Mouse (Mus musculus): Measurements from ENCODE around the gene Zfp53. TPM values are rescaled to one million over a fixed set of nuclear protein-coding genes. Genes with fewer than 3 reads are reported as not detected.

Gene Zfp53
- polyA plus RNA-seq, 1 experiment from 2014 or later = 5.9 TPM

GRCm38 (mm10) chr17:21501365-21501764 is 12.6 kb downstream of the Zfp53 start:
- 65% methylated on average over 1 of the region's 1 CpGs for WGBS
- H3K9ac ChIP-seq (ENCODE audit: low read depth, low read length) = no peak overlapping the region
- H3K27me3 ChIP-seq (replicated peaks; ENCODE audit: control insufficient read depth, insufficient read depth, low read length) = no peaks in the 10 kb centered on the region
- no peak for TF ChIP-seq CTCF (IDR thresholded peaks at IDR 0.05; ENCODE audit: low read depth)
- no peaks in the 10 kb centered on the region for H3K4me1 ChIP-seq (replicated peaks; ENCODE audit: control insufficient read depth, insufficient read depth, low read length)
- no peak overlapping the region for H3K4me3 ChIP-seq (ENCODE audit: low read depth, low read length)
- H3K4me2 ChIP-seq (replicated peaks; ENCODE audit: low read depth) = no peak overlapping the region
- no peak for ATAC-seq
- H3K9me3 ChIP-seq (ENCODE audit: control insufficient read depth) = no peaks in the 10 kb centered on the region
- no peak overlapping the region for H3K27ac ChIP-seq (ENCODE audit: low read depth, low read length)
- peaks cover 14% of the 10 kb centered on the region; the same call in 1 of the 2 replicates for H3K36me3 ChIP-seq (ENCODE audit: control insufficient read depth, insufficient read depth)

- WGBS = 92% methylated on average over 1 of the region's 1 CpGs
- Histone ChIP-seq H3K27me3 (replicated peaks; ENCODE audit: control insufficient read depth, insufficient read depth, low read length) (no peaks in the 10 kb centered on the region), H3K9me3 (ENCODE audit: control insufficient read depth) (no peaks in the 10 kb centered on the region), H3K36me3 (ENCODE audit: control insufficient read depth, insufficient read depth) (peaks cover 34% of the 10 kb centered on the region), H3K4me3 (ENCODE audit: low read depth, low read length) (no peak overlapping the region), H3K27ac (ENCODE audit: low read depth, low read length) (no peak overlapping the region), H3K4me1 (replicated peaks; ENCODE audit: control insufficient read depth, insufficient read depth, low read length) (no peaks in the 10 kb centered on the region), H3K4me2 (replicated peaks; ENCODE audit: low read depth) (no peak overlapping the region), H3K9ac (ENCODE audit: low read depth, low read length) (no peak overlapping the region)
- ATAC-seq = no peak
- TF ChIP-seq CTCF (IDR thresholded peaks at IDR 0.05; ENCODE audit: low read depth) = peak; percentile 45
Measured at GRCm38 (mm10) chr17:21504524-21504923, 15.7 kb downstream of the Zfp53 start.

GRCm38 (mm10) chr17:21506258-21506657 is 17.5 kb downstream of the Zfp53 start:
- ATAC-seq = no peak

GRCm38 (mm10) chr17:21509756-21510155 is 21.0 kb downstream of the Zfp53 start:
- Histone ChIP-seq H3K9ac (ENCODE audit: low read depth, low read length) (no peak overlapping the region), H3K4me2 (replicated peaks; ENCODE audit: low read depth) (no peak overlapping the region), H3K9me3 (ENCODE audit: control insufficient read depth) (no peaks in the 10 kb centered on the region), H3K27me3 (replicated peaks; ENCODE audit: control insufficient read depth, insufficient read depth, low read length) (no peaks in the 10 kb centered on the region), H3K27ac (ENCODE audit: low read depth, low read length) (no peak overlapping the region), H3K4me3 (ENCODE audit: low read depth, low read length) (no peak overlapping the region), H3K36me3 (ENCODE audit: control insufficient read depth, insufficient read depth) (peaks cover 33% of the 10 kb centered on the region), H3K4me1 (replicated peaks; ENCODE audit: control insufficient read depth, insufficient read depth, low read length) (no peaks in the 10 kb centered on the region)
- no peak for TF ChIP-seq CTCF (IDR thresholded peaks at IDR 0.05; ENCODE audit: low read depth)
- no peak for ATAC-seq

More at GRCm38 (mm10) chr17:21506258-21506657, 17.5 kb downstream of the Zfp53 start:
- no peak overlapping the region for H3K4me2 ChIP-seq (replicated peaks; ENCODE audit: low read depth)
- 94% methylated on average over 3 of the region's 3 CpGs for WGBS
- no peak overlapping the region for H3K27ac ChIP-seq (ENCODE audit: low read depth, low read length)
- H3K9ac ChIP-seq (ENCODE audit: low read depth, low read length) = no peak overlapping the region
- no peaks in the 10 kb centered on the region for H3K27me3 ChIP-seq (replicated peaks; ENCODE audit: control insufficient read depth, insufficient read depth, low read length)
- no peaks in the 10 kb centered on the region for H3K9me3 ChIP-seq (ENCODE audit: control insufficient read depth)
- no peaks in the 10 kb centered on the region for H3K4me1 ChIP-seq (replicated peaks; ENCODE audit: control insufficient read depth, insufficient read depth, low read length)
- H3K36me3 ChIP-seq (ENCODE audit: control insufficient read depth, insufficient read depth) = peaks cover 36% of the 10 kb centered on the region
- no peak overlapping the region for H3K4me3 ChIP-seq (ENCODE audit: low read depth, low read length)
- TF ChIP-seq CTCF (IDR thresholded peaks at IDR 0.05; ENCODE audit: low read depth) = no peak

- peak; percentile 83 for TF ChIP-seq CTCF (IDR thresholded peaks at IDR 0.05; ENCODE audit: low read depth)
- Histone ChIP-seq H3K4me3 (ENCODE audit: low read depth, low read length) (peak overlapping the region; percentile 56), H3K4me2 (replicated peaks; ENCODE audit: low read depth) (peak overlapping the region; percentile 87), H3K36me3 (ENCODE audit: control insufficient read depth, insufficient read depth) (peaks cover 5% of the 10 kb centered on the region; the same call in 1 of the 2 replicates), H3K9ac (ENCODE audit: low read depth, low read length) (no peak overlapping the region; the same call in 1 of the 2 replicates), H3K4me1 (replicated peaks; ENCODE audit: control insufficient read depth, insufficient read depth, low read length) (no peaks in the 10 kb centered on the region), H3K9me3 (ENCODE audit: control insufficient read depth) (no peaks in the 10 kb centered on the region), H3K27me3 (replicated peaks; ENCODE audit: control insufficient read depth, insufficient read depth, low read length) (no peaks in the 10 kb centered on the region), H3K27ac (ENCODE audit: low read depth, low read length) (peak overlapping the region; percentile 91)
- peak; percentile 66 for ATAC-seq
- 1% methylated on average over 8 of the region's 8 CpGs for WGBS
Measured at GRCm38 (mm10) chr17:21515403-21516105, 26.8 kb downstream of the Zfp53 start.

GRCm38 (mm10) chr17:21516201-21517129 is 27.7 kb downstream of the Zfp53 start:
- peak; percentile 96 for ATAC-seq
- peak overlapping the region; percentile 91 for H3K27ac ChIP-seq (ENCODE audit: low read depth, low read length)
- peak overlapping the region; percentile 56 for H3K4me3 ChIP-seq (ENCODE audit: low read depth, low read length)
- H3K9me3 ChIP-seq (ENCODE audit: control insufficient read depth) = no peaks in the 10 kb centered on the region
- H3K27me3 ChIP-seq (replicated peaks; ENCODE audit: control insufficient read depth, insufficient read depth, low read length) = no peaks in the 10 kb centered on the region
- H3K9ac ChIP-seq (ENCODE audit: low read depth, low read length) = peak overlapping the region; percentile 64
- no peaks in the 10 kb centered on the region for H3K36me3 ChIP-seq (ENCODE audit: control insufficient read depth, insufficient read depth)
- no peaks in the 10 kb centered on the region for H3K4me1 ChIP-seq (replicated peaks; ENCODE audit: control insufficient read depth, insufficient read depth, low read length)
- WGBS = under 1% methylated on average over 37 of the region's 37 CpGs
- no peak for TF ChIP-seq CTCF (IDR thresholded peaks at IDR 0.05; ENCODE audit: low read depth)
- peak overlapping the region; percentile 87 for H3K4me2 ChIP-seq (replicated peaks; ENCODE audit: low read depth)
